Mouse (Mus musculus) heart, adult 2 months (tissue): ENCODE results near the gene Colgalt2.

Experiments used
- CTCF ChIP-seq: fragments of 200-600 bp; IDR thresholded peaks from 2 replicates; pipeline ENCODE4 v1.8.1; 2022; ENCODE audit warnings: antibody characterized with exemption, mild to moderate bottlenecking, moderate library complexity
- EP300 ChIP-seq: fragments of 200-500 bp; IDR thresholded peaks from 2 replicates; pipeline ENCODE4 v1.6.1; 2011; ENCODE audit warnings: low read depth, low read length, control low read depth; ENCODE audit not compliant: insufficient read depth

DNA sequence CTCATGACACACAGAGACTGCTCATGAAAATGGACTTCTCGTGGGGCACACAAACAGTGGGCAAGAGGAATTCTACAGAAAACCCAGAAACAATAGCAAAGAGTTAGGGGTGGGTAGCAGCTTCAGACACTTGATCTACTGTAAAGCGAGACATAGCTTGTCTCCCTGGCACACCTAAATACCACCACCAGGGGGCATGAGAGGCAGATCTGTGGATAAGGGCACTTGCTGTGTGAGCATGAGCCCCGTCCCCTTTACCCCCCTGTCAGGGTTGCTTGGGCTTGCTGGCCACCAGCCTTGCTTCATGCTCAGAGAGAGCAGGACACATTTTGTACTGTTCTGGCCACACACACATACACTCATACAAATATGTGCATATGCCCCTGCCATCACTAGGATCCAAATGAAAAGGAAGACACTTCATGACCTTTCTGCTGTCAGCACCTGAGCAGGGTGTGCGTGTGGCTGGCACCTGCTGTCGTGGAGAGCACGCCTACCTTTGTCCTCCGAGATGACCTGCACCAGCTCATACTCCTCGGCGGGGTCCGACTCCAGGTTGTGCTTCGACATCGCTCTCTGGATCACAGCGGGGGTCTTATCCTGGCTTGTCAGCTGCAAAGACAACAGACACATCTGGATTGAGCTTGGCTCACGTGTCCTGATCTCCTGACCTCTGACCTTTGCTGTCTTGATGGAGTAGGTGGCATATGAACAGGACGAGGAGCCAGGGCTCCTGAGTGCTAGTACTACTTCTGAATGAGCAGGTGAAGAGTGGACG lies 121.4 kb downstream of the Colgalt2 start:
- TF ChIP-seq CTCF (peak; percentile 85), EP300 (0 out of 2 replicates have a peak, but pooled peaks have one; percentile 24)
